Mouse (Mus musculus): Measurements from ENCODE around the gene Prok2. TPM values are rescaled to one million over a fixed set of nuclear protein-coding genes. Genes with fewer than 3 reads are reported as not detected.
A peak's percentile ranks its signal among the peaks of the same experiment; 100 is the strongest.

Prok2 gene
- polyA plus RNA-seq (2015; fragmentation: Nextera tagmentation; extraction: Ambion mirVana) = not detected in 2 replicates

DNA sequence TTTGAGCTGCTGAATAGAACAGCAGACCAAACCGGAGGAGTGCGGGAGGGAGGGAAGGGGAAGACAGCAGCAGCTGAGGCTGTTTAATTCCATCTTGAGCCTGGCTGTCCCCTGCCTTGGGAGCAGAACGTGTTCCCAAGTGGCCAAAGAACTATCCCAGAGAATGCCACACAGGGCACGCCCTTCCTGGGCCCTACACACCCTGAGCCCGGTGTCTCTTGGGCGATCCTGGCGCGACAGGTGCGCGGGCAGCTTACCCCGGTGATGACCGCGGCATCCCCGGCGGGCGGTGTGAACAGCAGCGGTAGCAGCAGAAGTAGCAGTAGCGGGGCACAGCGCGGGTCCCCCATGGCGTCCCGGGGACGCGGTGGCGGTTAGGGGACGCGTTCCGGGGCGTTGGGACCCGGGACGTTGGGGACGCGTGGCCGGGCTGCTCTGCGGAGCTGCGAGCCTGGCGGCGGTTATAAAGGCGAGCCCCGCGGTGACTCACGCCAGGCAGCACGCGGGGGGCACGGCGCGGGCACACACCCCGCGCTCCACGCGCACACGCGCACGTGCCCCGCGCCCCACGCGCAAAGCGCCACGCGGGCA is at the start of gene Prok2:
Gene Prok2, minus strand, starts transcription at position 422 of the 591 bp plus-strand sequence.
- ATAC-seq (replicated peaks; ENCODE audit: extremely low read depth, insufficient read depth, low FRiP score) = no peak
- H3K4me1 ChIP-seq (ENCODE audit: control insufficient read depth, insufficient read depth, low read length) = peaks cover 12% of the 10 kb centered on the region
- no peaks in the 10 kb centered on the region for H3K36me3 ChIP-seq (ENCODE audit: control insufficient read depth, insufficient read depth)
- peaks cover 48% of the 10 kb centered on the region for H3K27me3 ChIP-seq (ENCODE audit: control insufficient read depth, insufficient read depth, low read length)
- H3K9me3 ChIP-seq (replicated peaks; ENCODE audit: control insufficient read depth, low read length) = no peaks in the 10 kb centered on the region
- H3K4me3 ChIP-seq (ENCODE audit: low read length) = peak within 1 kb of the TSS; percentile 54
- peak within 1 kb of the TSS; percentile 77 for H3K4me2 ChIP-seq (ENCODE audit: low read depth, low read length)
- H3K27ac ChIP-seq (ENCODE audit: low read length) = no peak within 1 kb of the TSS
- under 1% methylated on average over 59 of the region's 61 CpGs for WGBS
- H3K9ac ChIP-seq (ENCODE audit: low read length) = peak within 1 kb of the TSS; percentile 51

DNA sequence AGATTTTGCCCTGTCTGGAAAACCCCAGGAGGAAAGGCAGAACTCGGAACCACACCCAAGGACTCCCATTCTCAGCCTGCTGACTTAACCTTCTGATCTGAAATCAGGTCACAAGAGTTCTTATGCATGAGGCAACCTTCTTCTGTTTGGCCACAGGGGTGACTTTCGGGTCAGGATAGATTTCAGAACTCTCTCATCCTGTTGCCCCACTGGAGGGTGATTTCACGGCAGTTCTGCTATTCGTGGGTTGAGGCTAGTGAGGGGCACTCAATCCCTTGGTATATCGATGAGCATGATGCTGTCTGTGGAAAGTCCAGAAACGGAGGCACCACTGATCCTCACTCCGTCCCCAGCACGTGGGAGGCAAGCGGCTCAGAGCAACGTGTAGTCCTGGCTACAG is 48.5 kb upstream of the Prok2 start:
- ATAC-seq (replicated peaks; ENCODE audit: extremely low read depth, insufficient read depth, low FRiP score) = no peak
- Histone ChIP-seq H3K4me3 (ENCODE audit: low read length) (no peak overlapping the region), H3K9me3 (replicated peaks; ENCODE audit: control insufficient read depth, low read length) (no peaks in the 10 kb centered on the region), H3K27ac (ENCODE audit: low read length) (no peak overlapping the region), H3K36me3 (ENCODE audit: control insufficient read depth, insufficient read depth) (no peaks in the 10 kb centered on the region), H3K27me3 (ENCODE audit: control insufficient read depth, insufficient read depth, low read length) (no peaks in the 10 kb centered on the region; the same call in 1 of the 2 replicates), H3K4me2 (ENCODE audit: low read depth, low read length) (no peak overlapping the region), H3K9ac (ENCODE audit: low read length) (no peak overlapping the region), H3K4me1 (ENCODE audit: control insufficient read depth, insufficient read depth, low read length) (no peaks in the 10 kb centered on the region)
- 75% methylated on average over 10 of the region's 10 CpGs for WGBS

DNA sequence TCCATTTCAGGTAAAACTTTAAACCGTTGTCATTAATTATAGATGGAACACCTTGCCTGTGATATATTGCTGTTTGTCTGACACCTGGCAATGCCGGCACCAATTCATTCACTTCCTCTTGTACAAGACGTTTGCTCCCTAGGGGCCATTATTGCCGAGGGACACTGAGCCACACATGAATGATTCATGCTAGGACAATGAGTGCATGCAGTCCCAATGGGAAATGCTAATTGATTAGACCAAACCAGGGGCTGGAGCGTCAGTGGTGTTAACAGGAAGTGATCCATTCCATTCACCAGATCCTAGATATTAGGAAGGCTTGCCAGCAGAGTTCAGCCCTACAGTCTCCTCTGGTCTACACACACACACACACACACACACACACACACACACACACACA is 42.3 kb upstream of the Prok2 start:
- no peaks in the 10 kb centered on the region for H3K36me3 ChIP-seq (ENCODE audit: control insufficient read depth, insufficient read depth)
- no peak for ATAC-seq (replicated peaks; ENCODE audit: extremely low read depth, insufficient read depth, low FRiP score)
- H3K4me2 ChIP-seq (ENCODE audit: low read depth, low read length) = no peak overlapping the region
- H3K9me3 ChIP-seq (replicated peaks; ENCODE audit: control insufficient read depth, low read length) = no peaks in the 10 kb centered on the region
- no peak overlapping the region for H3K9ac ChIP-seq (ENCODE audit: low read length)
- H3K27me3 ChIP-seq (ENCODE audit: control insufficient read depth, insufficient read depth, low read length) = no peaks in the 10 kb centered on the region; the same call in 1 of the 2 replicates
- 48% methylated on average over 5 of the region's 5 CpGs for WGBS
- no peaks in the 10 kb centered on the region for H3K4me1 ChIP-seq (ENCODE audit: control insufficient read depth, insufficient read depth, low read length)
- H3K27ac ChIP-seq (ENCODE audit: low read length) = no peak overlapping the region
- H3K4me3 ChIP-seq (ENCODE audit: low read length) = no peak overlapping the region

DNA sequence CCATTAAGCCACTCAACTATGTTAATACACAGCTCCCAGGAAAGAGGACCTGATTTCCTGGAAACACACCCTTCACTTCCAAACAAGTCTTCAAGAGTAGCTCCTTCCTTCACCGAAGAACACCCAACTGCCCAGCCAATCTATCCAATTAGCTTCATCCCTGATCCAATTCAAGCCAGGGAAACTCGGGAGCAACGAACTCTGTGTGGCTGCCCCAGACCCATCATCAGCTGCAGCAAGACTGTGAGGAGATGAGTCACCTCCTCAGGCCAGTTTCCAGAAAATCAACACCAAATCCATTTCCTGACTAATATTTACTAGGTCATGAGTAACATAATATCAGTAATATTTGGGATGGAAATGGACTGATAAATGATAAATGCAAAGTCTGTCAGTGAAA is 38.7 kb upstream of the Prok2 start:
- 65% methylated on average over 3 of the region's 3 CpGs for WGBS
- Histone ChIP-seq H3K4me3 (ENCODE audit: low read length) (no peak overlapping the region), H3K4me2 (ENCODE audit: low read depth, low read length) (no peak overlapping the region), H3K36me3 (ENCODE audit: control insufficient read depth, insufficient read depth) (no peaks in the 10 kb centered on the region), H3K9ac (ENCODE audit: low read length) (no peak overlapping the region), H3K9me3 (replicated peaks; ENCODE audit: control insufficient read depth, low read length) (no peaks in the 10 kb centered on the region), H3K27me3 (ENCODE audit: control insufficient read depth, insufficient read depth, low read length) (no peaks in the 10 kb centered on the region), H3K4me1 (ENCODE audit: control insufficient read depth, insufficient read depth, low read length) (no peaks in the 10 kb centered on the region), H3K27ac (ENCODE audit: low read length) (no peak overlapping the region)
- no peak for ATAC-seq (replicated peaks; ENCODE audit: extremely low read depth, insufficient read depth, low FRiP score)

DNA sequence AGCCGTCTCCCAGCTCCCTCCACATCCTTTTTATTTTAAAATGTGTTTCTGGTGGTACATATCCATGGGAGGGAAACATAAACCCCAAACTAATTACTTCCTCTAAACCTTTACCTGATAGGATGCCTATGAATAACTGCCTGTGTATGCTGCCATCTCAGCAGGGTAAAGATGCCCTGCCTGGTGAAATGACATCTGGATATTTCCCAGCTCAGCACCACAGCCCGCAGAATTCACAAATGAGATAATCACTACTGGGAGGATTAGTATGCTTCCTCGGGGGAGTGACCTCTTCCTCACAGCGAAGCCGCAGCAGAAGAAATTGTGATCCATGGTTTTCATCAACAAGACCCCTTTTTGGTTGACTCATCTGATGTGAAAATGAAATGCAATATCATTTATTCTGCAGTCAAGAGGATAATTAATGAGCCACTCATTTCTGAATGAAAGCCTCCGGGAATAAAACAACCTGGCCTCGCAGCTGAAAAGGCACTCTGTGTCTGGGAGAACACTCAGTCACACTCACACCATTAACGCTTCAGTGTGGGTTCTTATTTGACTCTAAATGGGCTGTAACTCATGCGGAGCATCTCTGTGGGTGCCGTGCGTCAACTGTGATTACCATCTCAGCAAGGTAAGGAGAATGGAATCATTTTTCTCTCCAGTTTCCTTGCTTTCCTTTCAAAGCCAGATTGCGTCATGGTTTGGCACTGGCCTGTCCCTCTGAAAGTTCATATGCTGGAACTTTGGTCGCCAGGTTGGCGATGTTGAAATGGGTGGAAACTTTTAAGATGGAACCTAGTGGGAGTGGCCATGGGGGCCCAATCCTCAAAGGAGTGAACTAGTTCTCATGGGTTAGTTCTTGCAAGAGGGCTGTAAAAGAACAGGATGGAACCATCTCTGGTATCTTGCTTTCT is 36.1 kb upstream of the Prok2 start:
- ATAC-seq (replicated peaks; ENCODE audit: extremely low read depth, insufficient read depth, low FRiP score) = no peak

DNA sequence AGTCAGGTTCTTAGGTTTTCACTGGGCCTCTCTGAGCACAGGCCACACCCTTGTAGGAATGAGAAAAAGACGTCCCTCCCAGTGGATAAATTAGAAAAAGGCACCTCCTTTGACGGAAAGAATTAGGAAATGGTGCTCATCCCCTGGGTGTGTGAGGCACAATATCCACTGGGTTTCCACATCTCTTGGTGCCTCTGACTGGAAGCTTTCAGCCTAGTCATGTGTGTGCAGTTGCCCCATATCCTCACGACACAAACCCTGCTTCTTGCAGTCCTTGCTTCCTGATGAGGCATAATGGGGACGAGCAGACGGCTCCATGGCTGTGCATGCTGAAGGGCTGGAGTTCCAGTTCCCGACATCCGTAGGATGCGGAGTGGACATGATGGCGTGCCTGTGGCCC is 29.9 kb upstream of the Prok2 start:
- no peaks in the 10 kb centered on the region for H3K4me1 ChIP-seq (ENCODE audit: control insufficient read depth, insufficient read depth, low read length)
- no peak for ATAC-seq (replicated peaks; ENCODE audit: extremely low read depth, insufficient read depth, low FRiP score)
- 81% methylated on average over 9 of the region's 9 CpGs for WGBS

More for the DNA sequence above, 36.1 kb upstream of the Prok2 start:
- no peaks in the 10 kb centered on the region for H3K27me3 ChIP-seq (ENCODE audit: control insufficient read depth, insufficient read depth, low read length)
- no peaks in the 10 kb centered on the region for H3K36me3 ChIP-seq (ENCODE audit: control insufficient read depth, insufficient read depth)
- 66% methylated on average over 14 of the region's 14 CpGs for WGBS
- H3K9ac ChIP-seq (ENCODE audit: low read length) = no peak overlapping the region
- no peak overlapping the region for H3K4me2 ChIP-seq (ENCODE audit: low read depth, low read length)
- no peak overlapping the region for H3K4me3 ChIP-seq (ENCODE audit: low read length)
- no peaks in the 10 kb centered on the region for H3K4me1 ChIP-seq (ENCODE audit: control insufficient read depth, insufficient read depth, low read length)
- no peak overlapping the region for H3K27ac ChIP-seq (ENCODE audit: low read length)
- no peaks in the 10 kb centered on the region for H3K9me3 ChIP-seq (replicated peaks; ENCODE audit: control insufficient read depth, low read length)

DNA sequence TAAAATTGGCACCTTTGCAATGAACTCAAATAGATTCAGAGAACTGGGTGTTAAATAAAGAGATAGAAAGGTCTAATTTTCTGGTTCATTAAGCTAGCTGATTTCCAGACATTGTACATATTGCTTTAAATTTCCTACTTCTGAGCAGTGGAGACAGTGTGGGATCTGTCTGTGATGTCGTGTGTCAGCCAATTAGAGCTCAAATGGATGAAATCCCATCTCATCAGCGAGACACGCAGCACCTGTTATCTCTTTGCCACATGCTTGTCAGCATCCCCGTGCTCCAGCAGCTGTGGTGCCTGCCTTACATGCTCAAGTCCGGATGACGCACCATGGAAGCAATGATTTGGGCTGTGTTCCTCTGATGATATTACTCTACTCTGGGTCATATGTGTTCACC is 25.1 kb upstream of the Prok2 start:
- ATAC-seq (replicated peaks; ENCODE audit: extremely low read depth, insufficient read depth, low FRiP score) = no peak

More for the DNA sequence above, 29.9 kb upstream of the Prok2 start:
- Histone ChIP-seq H3K9ac (ENCODE audit: low read length) (no peak overlapping the region), H3K36me3 (ENCODE audit: control insufficient read depth, insufficient read depth) (no peaks in the 10 kb centered on the region), H3K9me3 (replicated peaks; ENCODE audit: control insufficient read depth, low read length) (no peaks in the 10 kb centered on the region), H3K27ac (ENCODE audit: low read length) (no peak overlapping the region), H3K27me3 (ENCODE audit: control insufficient read depth, insufficient read depth, low read length) (no peaks in the 10 kb centered on the region), H3K4me3 (ENCODE audit: low read length) (no peak overlapping the region), H3K4me2 (ENCODE audit: low read depth, low read length) (no peak overlapping the region)

DNA sequence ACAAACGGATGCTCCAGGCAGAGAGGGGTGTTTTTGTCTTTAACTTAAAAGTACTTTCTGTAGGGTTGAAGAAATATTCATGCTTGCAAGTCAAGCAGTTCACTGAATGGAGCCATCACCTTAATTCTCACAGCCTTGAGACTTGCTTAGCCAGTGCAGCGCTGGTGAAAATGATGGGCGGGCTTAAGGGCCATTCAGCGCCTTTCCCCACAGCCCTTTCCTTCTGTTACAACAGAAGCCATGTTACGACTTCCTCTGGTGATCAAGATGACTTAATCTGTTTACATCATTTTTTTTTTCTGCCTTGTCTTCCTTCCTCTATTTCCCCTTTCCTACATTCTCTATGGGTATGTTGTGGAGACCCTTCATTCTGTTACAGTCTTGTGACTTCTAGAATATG is 20.1 kb upstream of the Prok2 start:
- no peaks in the 10 kb centered on the region for H3K9me3 ChIP-seq (replicated peaks; ENCODE audit: control insufficient read depth, low read length)
- no peak overlapping the region for H3K27ac ChIP-seq (ENCODE audit: low read length)
- no peaks in the 10 kb centered on the region for H3K27me3 ChIP-seq (ENCODE audit: control insufficient read depth, insufficient read depth, low read length)
- no peak overlapping the region for H3K4me3 ChIP-seq (ENCODE audit: low read length)
- no peak overlapping the region for H3K9ac ChIP-seq (ENCODE audit: low read length)
- no peaks in the 10 kb centered on the region for H3K4me1 ChIP-seq (ENCODE audit: control insufficient read depth, insufficient read depth, low read length)
- no peak for ATAC-seq (replicated peaks; ENCODE audit: extremely low read depth, insufficient read depth, low FRiP score)
- H3K4me2 ChIP-seq (ENCODE audit: low read depth, low read length) = no peak overlapping the region
- H3K36me3 ChIP-seq (ENCODE audit: control insufficient read depth, insufficient read depth) = no peaks in the 10 kb centered on the region
- WGBS = 82% methylated on average over 5 of the region's 5 CpGs

More for the DNA sequence above, 25.1 kb upstream of the Prok2 start:
- H3K4me1 ChIP-seq (ENCODE audit: control insufficient read depth, insufficient read depth, low read length) = no peaks in the 10 kb centered on the region
- H3K9me3 ChIP-seq (replicated peaks; ENCODE audit: control insufficient read depth, low read length) = no peaks in the 10 kb centered on the region
- H3K4me2 ChIP-seq (ENCODE audit: low read depth, low read length) = no peak overlapping the region
- no peaks in the 10 kb centered on the region for H3K36me3 ChIP-seq (ENCODE audit: control insufficient read depth, insufficient read depth)
- H3K27ac ChIP-seq (ENCODE audit: low read length) = no peak overlapping the region
- no peaks in the 10 kb centered on the region for H3K27me3 ChIP-seq (ENCODE audit: control insufficient read depth, insufficient read depth, low read length)
- H3K4me3 ChIP-seq (ENCODE audit: low read length) = no peak overlapping the region
- 59% methylated on average over 6 of the region's 6 CpGs for WGBS
- no peak overlapping the region for H3K9ac ChIP-seq (ENCODE audit: low read length)

DNA sequence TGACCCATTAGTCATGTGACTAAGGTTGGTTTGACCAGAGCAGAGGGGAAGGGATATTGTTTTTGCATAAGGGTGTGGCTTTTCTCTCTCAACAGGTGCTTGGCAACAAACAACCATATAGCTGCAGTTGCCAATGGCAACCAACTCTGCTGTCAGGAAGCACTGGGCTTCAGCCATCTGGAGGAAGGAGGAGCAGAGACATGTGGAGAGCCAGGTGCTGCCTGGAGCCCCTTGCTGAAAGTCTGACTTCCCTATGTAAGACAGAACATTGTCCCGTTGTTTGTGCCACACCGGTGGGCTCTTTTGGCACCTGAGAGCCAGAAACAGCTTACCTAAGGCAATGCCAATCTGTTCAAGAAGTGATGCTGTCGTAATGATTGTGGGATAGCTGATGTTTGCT is 16.7 kb upstream of the Prok2 start:
- Histone ChIP-seq H3K4me1 (ENCODE audit: control insufficient read depth, insufficient read depth, low read length) (no peaks in the 10 kb centered on the region), H3K27me3 (ENCODE audit: control insufficient read depth, insufficient read depth, low read length) (no peaks in the 10 kb centered on the region), H3K9me3 (replicated peaks; ENCODE audit: control insufficient read depth, low read length) (no peaks in the 10 kb centered on the region), H3K9ac (ENCODE audit: low read length) (no peak overlapping the region), H3K36me3 (ENCODE audit: control insufficient read depth, insufficient read depth) (no peaks in the 10 kb centered on the region), H3K27ac (ENCODE audit: low read length) (no peak overlapping the region), H3K4me2 (ENCODE audit: low read depth, low read length) (no peak overlapping the region), H3K4me3 (ENCODE audit: low read length) (no peak overlapping the region)
- ATAC-seq (replicated peaks; ENCODE audit: extremely low read depth, insufficient read depth, low FRiP score) = no peak
- WGBS = 73% methylated on average over 3 of the region's 3 CpGs

Measured in heart, embryonic 16.5 days (tissue).